Mouse (Mus musculus) heart, adult 2 months (tissue): ENCODE data around the gene Senp3.

Experiments used
- CTCF ChIP-seq: fragments of 200-600 bp; IDR thresholded peaks from 2 replicates; pipeline ENCODE4 v1.8.1; 2022; ENCODE audit warnings: antibody characterized with exemption, mild to moderate bottlenecking, moderate library complexity
- EP300 ChIP-seq: fragments of 200-500 bp; IDR thresholded peaks from 2 replicates; pipeline ENCODE4 v1.6.1; 2011; ENCODE audit warnings: low read depth, low read length, control low read depth; ENCODE audit not compliant: insufficient read depth
- POLR2A ChIP-seq: fragments of 200-500 bp; IDR thresholded peaks from 2 replicates; pipeline ENCODE4 v1.6.1; 2011; ENCODE audit warnings: mild to moderate bottlenecking, low read depth, low read length, control low read depth; ENCODE audit not compliant: insufficient read depth

DNA sequence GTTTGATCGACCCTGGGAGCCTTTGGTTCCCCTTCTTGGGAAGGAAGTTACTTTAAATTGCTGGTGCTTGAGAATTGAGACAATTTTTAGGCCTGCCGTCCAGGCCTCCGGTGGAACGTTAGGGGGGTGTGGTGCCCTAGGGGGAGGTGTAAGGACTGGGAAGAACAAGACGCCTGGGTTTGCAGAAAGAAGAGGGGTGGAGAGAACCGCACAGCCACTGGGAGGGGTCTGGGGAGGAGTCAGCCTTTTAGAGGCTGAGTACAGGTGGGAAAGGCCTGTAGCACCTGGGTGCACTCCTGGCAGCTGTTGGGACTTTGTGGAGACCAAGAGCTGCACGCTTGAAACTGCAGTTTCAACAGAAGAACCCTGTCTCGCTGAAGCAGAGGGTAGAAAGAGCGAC is 27.1 kb downstream of the Senp3 start:
- TF ChIP-seq CTCF (no peak), POLR2A (no peak), EP300 (no peak)
